Mouse (Mus musculus): ENCODE data around the gene Gtf3a. TPM values are rescaled to one million over a fixed set of nuclear protein-coding genes. Genes with fewer than 3 reads are reported as not detected.

The Gtf3a gene
- polyA plus RNA-seq, 1 experiment from 2014 or later, result 70.4 TPM

- H3K4me2 ChIP-seq (replicated peaks; ENCODE audit: low read depth), result no peak overlapping the region
- H3K4me3 ChIP-seq (ENCODE audit: low read depth, low read length), result no peak overlapping the region
- 79% methylated on average over 15 of the region's 15 CpGs for WGBS
- TF ChIP-seq EP300 (optimal IDR thresholded peaks at IDR 0.05) (no peak), CTCF (IDR thresholded peaks at IDR 0.05; ENCODE audit: low read depth) (no peak)
- no peak for ATAC-seq (ENCODE audit: low FRiP score, low TSS enrichment)
- no peaks in the 10 kb centered on the region for H3K9me3 ChIP-seq (ENCODE audit: control insufficient read depth, low read length)
- no peak overlapping the region for H3K9ac ChIP-seq (ENCODE audit: low read length)
- no peak overlapping the region for H3K27ac ChIP-seq (replicated peaks)
- DNase-seq (ENCODE audit: low spot score), result no peak
- no peaks in the 10 kb centered on the region for H3K4me1 ChIP-seq (replicated peaks; ENCODE audit: control insufficient read depth, insufficient read depth)
- H3K27me3 ChIP-seq (ENCODE audit: control insufficient read depth, insufficient read depth, low read length), result no peaks in the 10 kb centered on the region
- H3K36me3 ChIP-seq (ENCODE audit: control insufficient read depth, insufficient read depth, low read length), result no peaks in the 10 kb centered on the region
Measured at GRCm38 (mm10) chr5:146942965-146943364, 5.5 kb upstream of the Gtf3a start.

- ATAC-seq (ENCODE audit: low FRiP score, low TSS enrichment), result no peak
- no peak for DNase-seq (ENCODE audit: low spot score)
- Histone ChIP-seq H3K4me1 (replicated peaks; ENCODE audit: control insufficient read depth, insufficient read depth) (no peaks in the 10 kb centered on the region), H3K9ac (ENCODE audit: low read length) (no peak overlapping the region), H3K36me3 (ENCODE audit: control insufficient read depth, insufficient read depth, low read length) (no peaks in the 10 kb centered on the region), H3K9me3 (ENCODE audit: control insufficient read depth, low read length) (no peaks in the 10 kb centered on the region), H3K4me2 (replicated peaks; ENCODE audit: low read depth) (no peak overlapping the region), H3K27ac (replicated peaks) (no peak overlapping the region), H3K27me3 (ENCODE audit: control insufficient read depth, insufficient read depth, low read length) (no peaks in the 10 kb centered on the region), H3K4me3 (ENCODE audit: low read depth, low read length) (no peak overlapping the region)
- no peak for TF ChIP-seq EP300 (optimal IDR thresholded peaks at IDR 0.05)
- TF ChIP-seq CTCF (IDR thresholded peaks at IDR 0.05; ENCODE audit: low read depth), result peak; percentile 42
- 98% methylated on average over 2 of the region's 2 CpGs for WGBS
Measured at GRCm38 (mm10) chr5:146944568-146944967, 3.9 kb upstream of the Gtf3a start.

DNA sequence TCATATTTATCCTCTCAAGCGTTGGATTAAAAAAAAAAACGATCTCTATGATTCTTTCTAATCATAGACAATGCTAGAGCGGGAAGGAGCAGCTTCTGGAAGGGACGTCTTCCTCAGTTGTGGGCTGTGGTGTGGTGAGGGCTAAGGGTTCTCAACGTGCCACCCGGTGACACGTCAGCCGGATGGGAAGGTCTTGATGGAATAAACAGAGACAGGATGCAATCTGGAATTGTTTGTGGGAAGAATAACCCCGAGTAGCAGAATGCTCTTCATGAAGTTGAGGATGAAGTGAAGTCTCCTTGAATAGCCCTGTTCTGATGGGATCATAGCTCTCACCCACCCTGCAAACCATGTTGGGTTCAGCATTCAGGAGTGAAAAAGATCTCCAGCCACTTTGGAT is 1.8 kb upstream of the Gtf3a start:
- DNase-seq (ENCODE audit: low spot score) (no peak), ATAC-seq (ENCODE audit: low FRiP score, low TSS enrichment) (no peak)
- no peak overlapping the region for H3K4me3 ChIP-seq (ENCODE audit: low read depth, low read length)
- H3K27me3 ChIP-seq (ENCODE audit: control insufficient read depth, insufficient read depth, low read length), result no peaks in the 10 kb centered on the region
- no peaks in the 10 kb centered on the region for H3K4me1 ChIP-seq (replicated peaks; ENCODE audit: control insufficient read depth, insufficient read depth)
- H3K27ac ChIP-seq (replicated peaks), result no peak overlapping the region
- peaks cover 3% of the 10 kb centered on the region for H3K36me3 ChIP-seq (ENCODE audit: control insufficient read depth, insufficient read depth, low read length)
- no peak overlapping the region for H3K4me2 ChIP-seq (replicated peaks; ENCODE audit: low read depth)
- 82% methylated on average over 9 of the region's 9 CpGs for WGBS
- H3K9ac ChIP-seq (ENCODE audit: low read length), result no peak overlapping the region
- H3K9me3 ChIP-seq (ENCODE audit: control insufficient read depth, low read length), result no peaks in the 10 kb centered on the region
- TF ChIP-seq CTCF (IDR thresholded peaks at IDR 0.05; ENCODE audit: low read depth), result no peak
- no peak for TF ChIP-seq EP300 (optimal IDR thresholded peaks at IDR 0.05)

DNA sequence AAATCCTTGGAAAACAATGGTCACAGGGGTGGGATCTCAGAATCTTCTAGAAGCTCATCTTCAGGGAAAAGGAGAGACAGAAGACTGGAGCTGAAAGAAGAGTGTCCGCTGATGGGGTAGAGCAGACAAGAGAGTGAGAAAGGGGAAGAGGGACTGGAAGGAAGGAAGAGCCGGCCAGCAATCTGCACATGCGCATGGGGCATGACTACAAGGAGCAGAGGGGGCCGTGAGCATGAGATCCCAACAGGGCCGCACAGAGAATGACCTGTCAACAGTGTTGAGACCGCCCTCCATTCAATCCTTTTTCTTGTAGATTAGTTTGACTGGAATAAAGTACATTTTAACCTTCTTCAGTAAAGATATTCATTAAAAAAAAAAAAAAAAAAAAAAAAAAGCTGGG is 960 bp upstream of the Gtf3a start:
- no peak overlapping the region for H3K9ac ChIP-seq (ENCODE audit: low read length)
- no peak overlapping the region for H3K4me3 ChIP-seq (ENCODE audit: low read depth, low read length)
- H3K36me3 ChIP-seq (ENCODE audit: control insufficient read depth, insufficient read depth, low read length), result peaks cover 7% of the 10 kb centered on the region
- no peaks in the 10 kb centered on the region for H3K27me3 ChIP-seq (ENCODE audit: control insufficient read depth, insufficient read depth, low read length)
- no peak overlapping the region for H3K27ac ChIP-seq (replicated peaks)
- H3K4me1 ChIP-seq (replicated peaks; ENCODE audit: control insufficient read depth, insufficient read depth), result no peaks in the 10 kb centered on the region
- H3K4me2 ChIP-seq (replicated peaks; ENCODE audit: low read depth), result no peak overlapping the region
- TF ChIP-seq EP300 (optimal IDR thresholded peaks at IDR 0.05) (no peak), CTCF (IDR thresholded peaks at IDR 0.05; ENCODE audit: low read depth) (no peak)
- H3K9me3 ChIP-seq (ENCODE audit: control insufficient read depth, low read length), result no peaks in the 10 kb centered on the region
- DNase-seq (ENCODE audit: low spot score) (no peak), ATAC-seq (ENCODE audit: low FRiP score, low TSS enrichment) (no peak)
- WGBS, result 86% methylated on average over 6 of the region's 6 CpGs

GRCm38 (mm10) chr5:146948041-146948507 is 383 bp upstream of the Gtf3a start:
- Histone ChIP-seq H3K4me3 (ENCODE audit: low read depth, low read length) (peak overlapping the region; percentile 72), H3K27me3 (ENCODE audit: control insufficient read depth, insufficient read depth, low read length) (no peaks in the 10 kb centered on the region), H3K36me3 (ENCODE audit: control insufficient read depth, insufficient read depth, low read length) (peaks cover 9% of the 10 kb centered on the region), H3K9ac (ENCODE audit: low read length) (peak overlapping the region; percentile 89), H3K9me3 (ENCODE audit: control insufficient read depth, low read length) (no peaks in the 10 kb centered on the region), H3K27ac (replicated peaks) (peak overlapping the region; percentile 94), H3K4me1 (replicated peaks; ENCODE audit: control insufficient read depth, insufficient read depth) (no peaks in the 10 kb centered on the region), H3K4me2 (replicated peaks; ENCODE audit: low read depth) (peak overlapping the region; percentile 87)
- ATAC-seq (ENCODE audit: low FRiP score, low TSS enrichment) (no peak), DNase-seq (ENCODE audit: low spot score) (no peak)
- WGBS, result 12% methylated on average over 10 of the region's 10 CpGs
- TF ChIP-seq CTCF (IDR thresholded peaks at IDR 0.05; ENCODE audit: low read depth) (no peak), EP300 (optimal IDR thresholded peaks at IDR 0.05) (no peak)

- Histone ChIP-seq H3K4me3 (ENCODE audit: low read depth, low read length) (no peak overlapping the region), H3K36me3 (ENCODE audit: control insufficient read depth, insufficient read depth, low read length) (peaks cover 32% of the 10 kb centered on the region), H3K4me2 (replicated peaks; ENCODE audit: low read depth) (no peak overlapping the region), H3K4me1 (replicated peaks; ENCODE audit: control insufficient read depth, insufficient read depth) (no peaks in the 10 kb centered on the region), H3K9me3 (ENCODE audit: control insufficient read depth, low read length) (no peaks in the 10 kb centered on the region), H3K27ac (replicated peaks) (no peak overlapping the region), H3K27me3 (ENCODE audit: control insufficient read depth, insufficient read depth, low read length) (no peaks in the 10 kb centered on the region), H3K9ac (ENCODE audit: low read length) (no peak overlapping the region)
- WGBS, result 85% methylated on average over 7 of the region's 7 CpGs
- TF ChIP-seq CTCF (IDR thresholded peaks at IDR 0.05; ENCODE audit: low read depth), result no peak
- TF ChIP-seq EP300 (optimal IDR thresholded peaks at IDR 0.05), result no peak
- DNase-seq (ENCODE audit: low spot score) (no peak), ATAC-seq (ENCODE audit: low FRiP score, low TSS enrichment) (no peak)
Measured at GRCm38 (mm10) chr5:146954576-146954975, 6.1 kb downstream of the Gtf3a start.

All from stomach, postnatal 0 days (tissue).